ENCODE assay signal across 15 mouse cellular contexts in the genomic region with DNA sequence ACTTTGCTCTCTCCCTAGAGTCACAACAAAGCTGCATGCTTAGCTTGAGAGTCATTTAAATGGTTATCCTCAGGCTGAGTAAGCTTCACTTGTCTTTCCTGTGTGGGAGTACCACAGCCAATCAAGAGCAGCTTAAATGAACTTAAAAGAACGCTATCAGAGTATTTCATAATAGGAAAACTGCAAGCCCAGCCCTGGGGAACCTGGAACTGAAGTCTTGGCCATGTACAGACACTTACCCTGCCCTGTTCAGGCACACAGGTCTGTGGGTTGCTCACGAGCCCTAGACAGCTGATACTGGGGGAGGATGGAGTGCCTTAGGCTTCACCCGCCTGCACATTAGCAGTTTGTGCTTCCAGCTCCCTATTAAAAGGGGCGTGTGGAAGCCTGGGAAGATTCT. TPM values are rescaled to one million over a fixed set of nuclear protein-coding genes. Genes with fewer than 3 reads are reported as not detected.
DNase-seq lines count a peak whose midpoint lies in the region; ATAC-seq and TF ChIP-seq lines count a peak whose summit lies in the region.
"Had no signal": no experiment of that assay in that cellular context is flagged by ENCODE, and none has a peak within 500 bp of the region (broad histone marks: within the 10 kb centered on the region; RNA-seq: fewer than 3 reads in every experiment).

No protein-coding gene starts in this region.

- no peak overlapping the region for H3K9ac ChIP-seq in lung, embryonic 16.5 days (ENCODE audit: low read length)
- peak overlapping the region; percentile 84 for H3K9ac ChIP-seq in liver, postnatal 0 days (replicated peaks)
- H3K9ac ChIP-seq: kidney, embryonic 15.5 days had no signal

- ATAC-seq in lung, embryonic 16.5 days (ENCODE audit: low read depth) = peak; percentile 61
- no peak for ATAC-seq in liver, postnatal 0 days
- ATAC-seq: forebrain, embryonic 14.5 days had no signal

- H3K9me3 ChIP-seq in lung, embryonic 16.5 days (ENCODE audit: control insufficient read depth, low read length) = no peaks in the 10 kb centered on the region
- H3K9me3 ChIP-seq in liver, postnatal 0 days (ENCODE audit: low read length) = no peaks in the 10 kb centered on the region
- H3K9me3 ChIP-seq: kidney, embryonic 15.5 days; limb, embryonic 10.5 days had no signal

- DNase-seq in heart, adult 11 months = peak; percentile 91
- no peak for DNase-seq in heart, adult 8-10 months (ENCODE audit: low spot score)
- DNase-seq in lung, adult 2 months = no peak
- DNase-seq in brain, adult 2 months (ENCODE audit: low read depth, low spot score) = peak; percentile 73
- no peak for DNase-seq in liver, postnatal 0 days
- DNase-seq in thymus, postnatal 25 days = no peak
- DNase-seq in adrenal gland, postnatal 10 days = no peak
- DNase-seq: cerebellum, adult 11-12 months; gastrocnemius, postnatal 25 days; heart, postnatal 14 days; thymus, adult 2 months had no signal

- peaks cover 5% of the 10 kb centered on the region; the same call in 1 of the 2 replicates for H3K36me3 ChIP-seq in lung, embryonic 16.5 days (ENCODE audit: control insufficient read depth, insufficient read depth, low read length)
- H3K36me3 ChIP-seq in liver, postnatal 0 days (replicated peaks; ENCODE audit: insufficient read depth, low read length) = peaks cover 61% of the 10 kb centered on the region

- 58% methylated on average over 4 of the region's 4 CpGs for WGBS in lung, embryonic 16.5 days
- WGBS in lung, adult 2 months = 42% methylated on average over 4 of the region's 4 CpGs
- 60% methylated on average over 4 of the region's 4 CpGs for WGBS in liver, postnatal 0 days (ENCODE audit: insufficient replicate concordance)

- no peak overlapping the region for H3K4me3 ChIP-seq in lung, embryonic 16.5 days (ENCODE audit: low read length)
- H3K4me3 ChIP-seq in lung, adult 2 months (replicated peaks; ENCODE audit: extremely low read depth, low read depth, low read length) = no peak overlapping the region
- H3K4me3 ChIP-seq in liver, postnatal 0 days (ENCODE audit: low read depth, low read length) = peak overlapping the region; percentile 89
- H3K4me3 ChIP-seq: kidney, embryonic 15.5 days; limb, embryonic 10.5 days had no signal

- H3K27me3 ChIP-seq in lung, embryonic 16.5 days (ENCODE audit: control insufficient read depth, insufficient read depth, low read depth, low read length) = no peaks in the 10 kb centered on the region
- no peaks in the 10 kb centered on the region for H3K27me3 ChIP-seq in liver, postnatal 0 days (ENCODE audit: insufficient read depth, low read length)
- H3K27me3 ChIP-seq: kidney, embryonic 15.5 days had no signal

- no peak overlapping the region for H3K4me2 ChIP-seq in lung, embryonic 16.5 days (ENCODE audit: low read depth, low read length)
- peak overlapping the region; percentile 74 for H3K4me2 ChIP-seq in liver, postnatal 0 days (ENCODE audit: low read depth, low read length)
- H3K4me2 ChIP-seq: kidney, embryonic 15.5 days had no signal

- peak overlapping the region; percentile 49 for H3K27ac ChIP-seq in lung, embryonic 16.5 days (ENCODE audit: low read length)
- H3K27ac ChIP-seq in liver, postnatal 0 days (ENCODE audit: low read depth) = peak overlapping the region; percentile 16; the same call in 1 of the 2 replicates
- H3K27ac ChIP-seq: kidney, embryonic 15.5 days; limb, embryonic 10.5 days had no signal

- TF ChIP-seq EP300 in liver, postnatal 0 days (IDR thresholded peaks at IDR 0.05; ENCODE audit: low read depth) = no peak

- TF ChIP-seq POLR2A in lung, adult 2 months (IDR thresholded peaks at IDR 0.05; ENCODE audit: borderline replicate concordance, extremely low read depth, low read depth, low read length) = no peak

- TF ChIP-seq CTCF in lung, adult 2 months (IDR thresholded peaks at IDR 0.05; ENCODE audit: insufficient read depth, low read length) = no peak
- no peak for TF ChIP-seq CTCF in liver, postnatal 0 days (IDR thresholded peaks at IDR 0.05; ENCODE audit: low read depth)

- peaks cover 37% of the 10 kb centered on the region for H3K4me1 ChIP-seq in lung, embryonic 16.5 days (replicated peaks; ENCODE audit: control insufficient read depth, insufficient read depth, low read length)
- peaks cover 13% of the 10 kb centered on the region for H3K4me1 ChIP-seq in lung, adult 2 months (ENCODE audit: control insufficient read depth, insufficient read depth, low read length)
- H3K4me1 ChIP-seq in liver, postnatal 0 days (ENCODE audit: insufficient read depth) = peaks cover 44% of the 10 kb centered on the region

RNA-seq across cellular contexts. Expression of gene Fam117a, which starts 6.4 kb away (rescaled TPM):
- 1 to 10 TPM; 5.1 to 6.6 (median 6.0) TPM for total RNA-seq in heart, adult 8-10 months (2022)
- polyA plus RNA-seq in lung, embryonic 16.5 days (2015; fragmentation: Nextera tagmentation; extraction: Ambion mirVana) = 15.1 and 15.7 TPM in 2 replicates
- 55.8 and 59.8 TPM in 2 replicates for polyA plus RNA-seq in lung, adult 2 months (2012; rRNA removed)
- 60.1 and 61.8 TPM in 2 replicates for polyA plus RNA-seq in liver, postnatal 0 days (2015; fragmentation: Nextera tagmentation; extraction: Ambion mirVana)
- total RNA-seq in adrenal gland, postnatal 10 days (2021) = 10 to 100 TPM; 21.6 to 25.9 TPM

RNA-seq across cellular contexts. Expression of gene Kat7, which starts 33.1 kb away (rescaled TPM):
- 10 to 100 TPM; 27.2 to 37.8 (median 32.3) TPM for total RNA-seq in heart, adult 8-10 months (2022)
- polyA plus RNA-seq in lung, embryonic 16.5 days (2015; fragmentation: Nextera tagmentation; extraction: Ambion mirVana) = 75.3 and 80.2 TPM in 2 replicates
- 21.5 and 37.2 TPM in 2 replicates for polyA plus RNA-seq in lung, adult 2 months (2012; rRNA removed)
- 16.8 and 19.4 TPM in 2 replicates for polyA plus RNA-seq in liver, postnatal 0 days (2015; fragmentation: Nextera tagmentation; extraction: Ambion mirVana)
- 10 to 100 TPM; 52.0 to 63.0 TPM for total RNA-seq in adrenal gland, postnatal 10 days (2021)

RNA-seq across cellular contexts. Expression of gene Slc35b1, which starts 41.3 kb away (rescaled TPM):
- 10 to 100 TPM; 35.4 to 42.2 (median 36.5) TPM for total RNA-seq in heart, adult 8-10 months (2022)
- polyA plus RNA-seq in lung, embryonic 16.5 days (2015; fragmentation: Nextera tagmentation; extraction: Ambion mirVana) = 91.1 and 92.7 TPM in 2 replicates
- 60.6 and 80.9 TPM in 2 replicates for polyA plus RNA-seq in lung, adult 2 months (2012; rRNA removed)
- polyA plus RNA-seq in liver, postnatal 0 days (2015; fragmentation: Nextera tagmentation; extraction: Ambion mirVana) = 38.4 and 40.1 TPM in 2 replicates
- total RNA-seq in adrenal gland, postnatal 10 days (2021) = 10 to 100 TPM; 48.8 to 53.9 TPM

Comparison
In these comparisons a context has a peak if more than half of its experiments do, and no peak if none do; other contexts are left out.
1. DNase-seq: peak in heart, adult 11 months (single experiment) and brain, adult 2 months (single experiment); none in heart, adult 8-10 months (single experiment), lung, adult 2 months (single experiment), liver, postnatal 0 days (single experiment), thymus, postnatal 25 days (single experiment) and adrenal gland, postnatal 10 days (single experiment).